Mouse (Mus musculus) megakaryocyte, embryonic 14.5 days (primary cell): ENCODE results near the gene Kyat3.

Source experiments
- FLI1 ChIP-seq: IDR thresholded peaks from 2 replicates; pipeline ENCODE4 v1.6.1; 2012; ENCODE audit warnings: low read length, inconsistent platforms, mixed read lengths
- GATA1 ChIP-seq: IDR thresholded peaks from 3 replicates; pipeline ENCODE4 v1.6.1; 2012; ENCODE audit warnings: mixed read lengths, low read length, inconsistent platforms, borderline replicate concordance

DNA sequence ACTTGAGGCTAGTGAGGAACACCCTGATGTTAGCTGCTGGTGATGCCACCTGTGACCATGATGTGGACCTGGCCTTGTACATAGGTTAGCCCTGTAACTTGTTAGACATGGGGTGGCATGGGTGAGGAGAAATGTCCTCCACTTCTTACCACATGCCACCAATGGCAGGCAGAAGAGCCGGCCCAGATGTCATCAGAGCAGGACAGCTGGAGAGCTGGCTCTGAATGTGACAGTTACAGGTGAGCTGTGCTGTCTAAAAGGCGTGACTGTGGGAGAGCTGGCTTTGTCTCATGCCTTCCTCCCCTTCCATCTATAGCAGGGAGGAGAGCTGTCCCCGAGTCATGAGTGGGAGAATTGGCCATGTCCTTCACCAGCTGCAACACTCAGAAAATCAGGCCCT lies 94.7 kb downstream of the Kyat3 start:
- no peak for TF ChIP-seq GATA1
- TF ChIP-seq FLI1: no peak
